Mouse (Mus musculus): ENCODE data around the gene Pnpla7.

GRCm38 (mm10) chr2:25087842-25088241 is 112.0 kb downstream of the Pnpla7 start:
- TF ChIP-seq CTCF (IDR thresholded peaks at IDR 0.05; ENCODE audit: low read depth, low read length) (no peak), GATA1 (IDR thresholded peaks at IDR 0.05; ENCODE audit: borderline replicate concordance, low read length) (no peak), POLR2AphosphoS5 (IDR thresholded peaks at IDR 0.05; ENCODE audit: insufficient replicate concordance, low read depth, low read length) (no peak)

Data from G1E (cell line).